Mouse (Mus musculus): ENCODE measurements around the gene 4933409G03Rik.
"Not testable (repeated sequence)": the region's sequence is repeated elsewhere in the genome, so short reads cannot be mapped to it uniquely, and the experiment has no call there.

The 4933409G03Rik gene

GRCm38 (mm10) chr2:68582113-68582512 is at the start of gene 4933409G03Rik:
Gene 4933409G03Rik, plus strand, starts transcription at chr2:68582413.
- no peak for DNase-seq (ENCODE audit: low spot score)

- no peak for DNase-seq (ENCODE audit: low spot score)
These were observed 38.0 kb upstream of the 4933409G03Rik start for GRCm38 (mm10) chr2:68544190-68544589.

GRCm38 (mm10) chr2:68560821-68561220 is 21.4 kb upstream of the 4933409G03Rik start:
- DNase-seq (ENCODE audit: low spot score) = no peak

- peak; percentile 37 for DNase-seq (ENCODE audit: low spot score)
These were observed 18.9 kb upstream of the 4933409G03Rik start for GRCm38 (mm10) chr2:68563331-68563730.

- no peak for DNase-seq (ENCODE audit: low spot score)
These were observed 13.9 kb upstream of the 4933409G03Rik start for GRCm38 (mm10) chr2:68568361-68568760.

- DNase-seq (ENCODE audit: low spot score) = no peak
These were observed 9.9 kb upstream of the 4933409G03Rik start for GRCm38 (mm10) chr2:68572340-68572739.

GRCm38 (mm10) chr2:68592765-68593164 is 10.6 kb downstream of the 4933409G03Rik start:
- no peak for DNase-seq (ENCODE audit: low spot score)

- DNase-seq (ENCODE audit: low spot score) = not testable (repeated sequence)
These were observed 74.0 kb downstream of the 4933409G03Rik start, which contains the start of gene 4932414N04Rik for GRCm38 (mm10) chr2:68656186-68656585. Gene 4932414N04Rik, plus strand, starts transcription at chr2:68656486.
